Mouse (Mus musculus): Measurements from ENCODE around the gene F12.

GRCm38 (mm10) chr13:55449205-55449604 is 22.6 kb upstream of the F12 start:
- TF ChIP-seq CTCF (IDR thresholded peaks at IDR 0.05; ENCODE audit: low read depth) = no peak
- no peak for TF ChIP-seq EP300 (IDR thresholded peaks at IDR 0.05; ENCODE audit: low read depth)
